Mouse (Mus musculus) testis, adult 2 months (tissue): ENCODE measurements around the gene Elovl6.

Source experiments
- CTCF ChIP-seq: fragments of 200-500 bp; IDR thresholded peaks from 2 replicates; pipeline ENCODE4 v1.5.1; 2012; ENCODE audit warnings: low read depth, mild to moderate bottlenecking, inconsistent platforms, low read length, moderate library complexity; ENCODE audit not compliant: control insufficient read depth, insufficient read depth, insufficient replicate concordance
- POLR2A ChIP-seq: fragments of 200-500 bp; IDR thresholded peaks from 2 replicates; pipeline ENCODE4 v1.6.1; 2012; ENCODE audit warnings: low read depth, mild to moderate bottlenecking, inconsistent platforms, low read length, moderate library complexity; ENCODE audit not compliant: control insufficient read depth

DNA sequence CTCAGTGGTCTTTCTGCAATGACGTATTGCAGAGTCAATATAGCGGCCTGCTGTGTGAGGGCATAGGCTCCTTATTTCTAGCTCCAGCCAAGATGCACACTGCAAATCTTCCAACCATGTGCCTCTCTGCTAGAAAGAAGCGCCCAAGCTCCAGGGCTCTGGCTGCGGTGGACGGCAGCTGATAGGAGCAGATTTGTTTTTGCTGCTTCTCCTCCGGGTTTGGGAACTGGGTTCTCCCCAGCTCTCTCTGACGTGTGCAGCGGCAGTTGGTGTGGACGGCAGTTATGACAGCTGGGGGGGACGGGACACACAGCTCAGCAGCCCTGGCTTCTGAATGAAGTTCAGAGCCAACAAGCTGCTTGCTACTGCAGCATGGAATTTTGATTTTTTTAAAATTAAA lies 150.2 kb downstream of the Elovl6 start:
- TF ChIP-seq POLR2A = no peak
- no peak for TF ChIP-seq CTCF
